Mouse (Mus musculus) layer of hippocampus, postnatal 25 days (tissue): ENCODE data around the gene Gdf5. TPM values are rescaled to one million over a fixed set of nuclear protein-coding genes. Genes with fewer than 3 reads are reported as not detected.
A peak's percentile ranks its signal among the peaks of the same experiment; 100 is the strongest.

Experiments used
- DNase-seq, 2 experiments: peaks; one replicate each; pipeline ENCODE4 v3.0.0; 2022; ENCODE audit warnings: mixed read lengths in 2 of 2, low spot score in 1 of 2; ENCODE audit errors: extremely low spot score in 1 of 2
- total RNA-seq, 2 experiments: library from RNA; stranded (reverse); gene quantifications; 2 replicates each; pipeline ENCODE4 v1.2.3; 2021

The Gdf5 gene
- under 1 TPM in 1 of 2 experiments, not detected in 1; 0.10 TPM for total RNA-seq

GRCm38 (mm10) chr2:155945124-155945523 is at the start of gene Gdf5:
TSS of gene Gdf5 (minus strand) at chr2:155945367.
- no peak for DNase-seq

- peak in 1 of 2 experiments; percentile 48 for DNase-seq
Observed at GRCm38 (mm10) chr2:155991863-155992321, 46.7 kb upstream of the Gdf5 start.

GRCm38 (mm10) chr2:155991151-155991550 is 46.0 kb upstream of the Gdf5 start:
- DNase-seq = no peak

- no peak for DNase-seq
Observed at GRCm38 (mm10) chr2:155989085-155989484, 43.9 kb upstream of the Gdf5 start.

- DNase-seq = no peak
Observed at GRCm38 (mm10) chr2:155987131-155987530, 42.0 kb upstream of the Gdf5 start.

GRCm38 (mm10) chr2:155985776-155986175 is 40.6 kb upstream of the Gdf5 start:
- DNase-seq = no peak

- no peak for DNase-seq
Observed at GRCm38 (mm10) chr2:155979328-155979991, 34.3 kb upstream of the Gdf5 start.

GRCm38 (mm10) chr2:155974087-155974731 is 29.0 kb upstream of the Gdf5 start:
- DNase-seq = no peak

GRCm38 (mm10) chr2:155973348-155973747 is 28.2 kb upstream of the Gdf5 start:
- DNase-seq = no peak

- no peak for DNase-seq
Observed at GRCm38 (mm10) chr2:155962991-155963390, 17.8 kb upstream of the Gdf5 start.

- no peak for DNase-seq
Observed at GRCm38 (mm10) chr2:155961862-155962261, 16.7 kb upstream of the Gdf5 start.

- no peak for DNase-seq
Observed at GRCm38 (mm10) chr2:155959981-155960380, 14.8 kb upstream of the Gdf5 start.

GRCm38 (mm10) chr2:155956134-155957059 is 11.2 kb upstream of the Gdf5 start, which contains the start of gene Cep250:
TSS of gene Cep250 (plus strand) at chr2:155956458.
- peak; percentile 69 to 79 for DNase-seq

GRCm38 (mm10) chr2:155952006-155952405 is 6.8 kb upstream of the Gdf5 start:
- peak in 1 of 2 experiments; percentile 58 for DNase-seq

- no peak for DNase-seq
Observed at GRCm38 (mm10) chr2:155949362-155949761, 4.2 kb upstream of the Gdf5 start.

GRCm38 (mm10) chr2:155947390-155948002 is 2.3 kb upstream of the Gdf5 start:
- DNase-seq = no peak

GRCm38 (mm10) chr2:155946499-155946898 is 1.3 kb upstream of the Gdf5 start:
- no peak for DNase-seq

- DNase-seq = peak; percentile 56 to 88
Observed at GRCm38 (mm10) chr2:155946069-155946468, 902 bp upstream of the Gdf5 start.

GRCm38 (mm10) chr2:155945580-155945979 is 413 bp upstream of the Gdf5 start:
- no peak for DNase-seq

- DNase-seq = no peak
Observed at GRCm38 (mm10) chr2:155944685-155945084, 482 bp downstream of the Gdf5 start.
